Mouse (Mus musculus): ENCODE data around the gene Sgca. TPM values are rescaled to one million over a fixed set of nuclear protein-coding genes. Genes with fewer than 3 reads are reported as not detected.
"Not testable (repeated sequence)": the region's sequence is repeated elsewhere in the genome, so short reads cannot be mapped to it uniquely, and the experiment has no call there.

The Sgca gene
- polyA plus RNA-seq, 1 experiment from 2014 or later = 0.55 TPM

DNA sequence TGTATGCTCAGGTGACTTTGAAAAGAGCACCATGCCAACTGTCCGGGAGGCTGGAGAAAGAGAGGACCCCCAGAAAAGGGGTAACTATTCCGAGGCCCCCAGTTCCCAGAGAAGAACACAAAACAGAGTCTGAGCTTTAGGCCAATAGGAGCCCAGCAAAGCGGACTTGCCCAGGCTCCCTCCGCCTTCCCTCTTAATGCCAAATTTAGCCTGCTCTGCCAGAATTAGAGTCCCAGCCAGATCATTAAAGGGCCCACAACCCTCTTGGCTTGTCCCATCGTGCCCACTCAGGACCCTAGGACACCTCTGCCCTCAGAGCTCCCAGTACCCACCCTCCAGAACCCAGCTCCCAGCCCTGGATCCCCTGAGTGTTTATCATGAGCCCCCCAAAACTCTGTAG lies 3.2 kb downstream of the Sgca start:
- Histone ChIP-seq H3K9ac (replicated peaks; ENCODE audit: low read depth) (no peak overlapping the region), H3K27ac (ENCODE audit: low read length) (no peak overlapping the region), H3K4me2 (replicated peaks; ENCODE audit: low read depth, low read length) (no peak overlapping the region), H3K4me1 (ENCODE audit: insufficient read depth, low read depth, low read length) (no peaks in the 10 kb centered on the region), H3K9me3 (ENCODE audit: low read length) (no peaks in the 10 kb centered on the region), H3K4me3 (ENCODE audit: low read depth, low read length) (no peak overlapping the region), H3K27me3 (replicated peaks; ENCODE audit: insufficient read depth, low read length) (no peaks in the 10 kb centered on the region), H3K36me3 (ENCODE audit: insufficient read depth, low read length) (no peaks in the 10 kb centered on the region)
- WGBS = 61% methylated on average over 5 of the region's 5 CpGs
- TF ChIP-seq EP300 (IDR thresholded peaks at IDR 0.05) (no peak), CTCF (IDR thresholded peaks at IDR 0.05) (no peak)
- no peak for ATAC-seq
- no peak for DNase-seq (ENCODE audit: low spot score)

DNA sequence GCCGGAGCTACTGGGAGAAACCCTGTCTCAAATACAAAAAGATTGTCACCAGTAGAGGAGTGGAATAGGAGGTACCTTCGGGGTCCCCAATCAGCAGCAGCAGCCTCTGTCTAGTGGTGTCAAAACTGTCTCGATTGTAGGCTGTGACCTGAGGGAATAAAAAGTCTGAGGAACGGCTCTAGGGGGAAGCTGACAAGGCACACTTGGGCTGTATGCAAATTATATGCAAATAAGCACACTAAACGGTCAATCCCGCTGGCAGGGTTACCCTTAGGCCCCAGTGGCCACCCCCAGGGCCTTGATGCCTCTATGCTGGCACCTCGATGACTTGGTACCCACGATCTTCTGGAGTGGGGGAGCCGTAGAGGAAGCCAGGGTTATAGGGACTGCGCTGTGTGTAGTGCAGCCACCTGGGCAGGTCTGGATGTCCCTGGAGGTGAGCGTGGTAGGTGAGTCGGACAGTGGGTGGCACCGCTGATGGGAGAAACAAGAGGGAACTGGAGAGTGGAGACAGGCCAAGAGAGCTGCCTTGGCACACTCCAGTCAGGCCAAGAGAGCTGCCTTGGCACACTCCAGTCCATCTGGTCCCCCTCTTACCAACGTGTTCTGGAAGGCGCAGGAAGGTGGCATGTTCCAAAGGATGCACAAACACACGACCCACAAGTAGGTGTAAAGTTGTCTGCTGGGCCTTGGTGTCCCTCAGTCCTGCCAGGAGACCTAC lies 4.1 kb downstream of the Sgca start:
- ATAC-seq = no peak
- Histone ChIP-seq H3K36me3 (ENCODE audit: insufficient read depth, low read length) (no peaks in the 10 kb centered on the region), H3K9ac (replicated peaks; ENCODE audit: low read depth) (no peak overlapping the region), H3K9me3 (ENCODE audit: low read length) (no peaks in the 10 kb centered on the region), H3K4me3 (ENCODE audit: low read depth, low read length) (no peak overlapping the region), H3K4me2 (replicated peaks; ENCODE audit: low read depth, low read length) (no peak overlapping the region), H3K4me1 (ENCODE audit: insufficient read depth, low read depth, low read length) (no peaks in the 10 kb centered on the region), H3K27ac (ENCODE audit: low read length) (no peak overlapping the region), H3K27me3 (replicated peaks; ENCODE audit: insufficient read depth, low read length) (no peaks in the 10 kb centered on the region)
- DNase-seq (ENCODE audit: low spot score) = no peak
- no peak for TF ChIP-seq EP300 (IDR thresholded peaks at IDR 0.05)
- 62% methylated on average over 16 of the region's 16 CpGs for WGBS

DNA sequence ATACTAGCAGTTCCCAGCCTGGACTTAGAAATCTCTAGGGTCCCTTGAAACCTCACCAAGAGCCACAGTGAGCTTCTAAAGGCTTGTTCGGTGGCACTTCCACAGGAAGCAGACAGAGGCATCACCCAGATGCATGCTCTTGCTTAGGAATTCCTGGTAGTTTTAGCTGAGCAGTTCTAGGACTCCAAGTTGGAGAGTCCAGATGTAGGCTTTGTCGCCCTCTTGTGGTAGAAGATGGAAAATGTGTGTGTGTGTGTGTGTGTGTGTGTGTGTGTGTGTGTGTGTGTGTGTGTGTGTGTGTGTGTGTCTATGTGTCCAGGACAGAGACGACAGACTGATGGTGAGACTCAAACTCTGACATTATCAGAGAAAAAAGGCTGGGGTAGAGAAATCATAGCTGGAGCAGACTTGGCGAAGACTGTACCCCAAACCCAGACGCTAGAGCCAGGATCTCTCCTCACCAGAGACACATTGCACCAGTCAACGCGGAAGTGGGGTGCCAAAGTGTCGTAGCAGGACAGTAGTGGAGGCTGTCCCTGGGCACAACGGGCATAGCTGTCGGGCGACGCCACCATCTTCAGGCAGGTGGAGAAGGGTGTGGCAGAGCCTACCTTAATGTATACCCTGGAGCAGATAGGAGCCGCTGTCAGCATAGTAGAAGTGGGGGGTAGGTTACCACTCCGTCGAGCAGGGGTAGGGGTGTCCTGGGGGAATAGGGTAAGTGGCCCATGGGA lies 5.8 kb downstream of the Sgca start:
- no peaks in the 10 kb centered on the region for H3K36me3 ChIP-seq (ENCODE audit: insufficient read depth, low read length)
- H3K4me2 ChIP-seq (replicated peaks; ENCODE audit: low read depth, low read length) = no peak overlapping the region
- peak; percentile 75 for ATAC-seq
- peak; percentile 79 for DNase-seq (ENCODE audit: low spot score)
- H3K4me3 ChIP-seq (ENCODE audit: low read depth, low read length) = no peak overlapping the region
- no peaks in the 10 kb centered on the region for H3K27me3 ChIP-seq (replicated peaks; ENCODE audit: insufficient read depth, low read length)
- no peak overlapping the region for H3K27ac ChIP-seq (ENCODE audit: low read length)
- no peaks in the 10 kb centered on the region for H3K9me3 ChIP-seq (ENCODE audit: low read length)
- TF ChIP-seq CTCF (IDR thresholded peaks at IDR 0.05) (peak; percentile 94), EP300 (IDR thresholded peaks at IDR 0.05) (no peak)
- WGBS = 42% methylated on average over 14 of the region's 15 CpGs
- no peak overlapping the region for H3K9ac ChIP-seq (replicated peaks; ENCODE audit: low read depth)
- no peaks in the 10 kb centered on the region for H3K4me1 ChIP-seq (ENCODE audit: insufficient read depth, low read depth, low read length)

DNA sequence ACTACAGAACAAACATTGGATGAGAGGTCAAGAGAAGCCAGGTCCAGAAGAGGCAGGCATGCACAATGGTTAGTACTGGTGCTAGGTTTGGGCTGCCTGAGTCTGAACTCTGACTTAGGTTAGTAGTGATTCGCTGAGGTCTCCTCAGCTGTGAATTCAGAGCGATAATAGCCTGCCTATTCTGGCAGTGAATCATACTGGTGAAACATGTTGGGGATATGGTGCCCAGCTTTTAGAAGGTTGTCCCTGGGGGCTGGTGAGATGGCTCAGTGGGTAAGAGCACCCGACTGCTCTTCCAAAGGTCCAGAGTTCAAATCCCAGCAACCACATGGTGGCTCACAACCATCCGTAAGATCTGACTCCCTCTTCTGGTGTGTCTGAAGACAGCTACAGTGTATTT lies 6.4 kb downstream of the Sgca start:
- not testable (repeated sequence) for H3K36me3 ChIP-seq (ENCODE audit: insufficient read depth, low read length); H3K27ac ChIP-seq (ENCODE audit: low read length); DNase-seq (ENCODE audit: low spot score); ATAC-seq; H3K27me3 ChIP-seq (replicated peaks; ENCODE audit: insufficient read depth, low read length); H3K4me2 ChIP-seq (replicated peaks; ENCODE audit: low read depth, low read length); H3K9ac ChIP-seq (replicated peaks; ENCODE audit: low read depth); H3K9me3 ChIP-seq (ENCODE audit: low read length); H3K4me1 ChIP-seq (ENCODE audit: insufficient read depth, low read depth, low read length); H3K4me3 ChIP-seq (ENCODE audit: low read depth, low read length)
- 88% methylated on average over 4 of the region's 4 CpGs for WGBS

DNA sequence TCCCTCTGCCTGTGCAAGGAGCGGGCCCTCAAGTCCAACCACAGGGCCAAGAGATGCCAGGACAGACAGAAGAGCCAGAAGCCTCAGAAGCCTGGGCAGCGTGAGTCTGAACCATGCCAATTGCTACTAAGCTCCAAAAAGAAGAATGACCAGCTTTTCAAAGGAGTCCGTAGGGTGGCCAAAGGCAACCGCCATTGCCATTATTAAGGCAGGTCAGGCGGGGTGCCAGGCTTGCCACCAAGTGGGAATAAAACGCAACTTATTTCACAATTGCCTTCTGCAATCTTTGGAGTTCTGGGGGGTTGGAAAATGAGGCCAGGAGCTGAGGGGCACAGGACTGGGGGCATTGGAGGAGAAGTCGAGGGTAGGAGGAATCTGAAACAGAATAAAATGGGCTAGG lies 7.9 kb downstream of the Sgca start:
- no peaks in the 10 kb centered on the region for H3K27me3 ChIP-seq (replicated peaks; ENCODE audit: insufficient read depth, low read length)
- no peaks in the 10 kb centered on the region for H3K36me3 ChIP-seq (ENCODE audit: insufficient read depth, low read length)
- DNase-seq (ENCODE audit: low spot score) (no peak), ATAC-seq (no peak)
- H3K4me1 ChIP-seq (ENCODE audit: insufficient read depth, low read depth, low read length) = no peaks in the 10 kb centered on the region
- 72% methylated on average over 7 of the region's 7 CpGs for WGBS
- H3K9ac ChIP-seq (replicated peaks; ENCODE audit: low read depth) = no peak overlapping the region
- TF ChIP-seq EP300 (IDR thresholded peaks at IDR 0.05) (no peak), CTCF (IDR thresholded peaks at IDR 0.05) (no peak)
- no peak overlapping the region for H3K4me3 ChIP-seq (ENCODE audit: low read depth, low read length)
- H3K9me3 ChIP-seq (ENCODE audit: low read length) = no peaks in the 10 kb centered on the region
- no peak overlapping the region for H3K4me2 ChIP-seq (replicated peaks; ENCODE audit: low read depth, low read length)
- H3K27ac ChIP-seq (ENCODE audit: low read length) = no peak overlapping the region

DNA sequence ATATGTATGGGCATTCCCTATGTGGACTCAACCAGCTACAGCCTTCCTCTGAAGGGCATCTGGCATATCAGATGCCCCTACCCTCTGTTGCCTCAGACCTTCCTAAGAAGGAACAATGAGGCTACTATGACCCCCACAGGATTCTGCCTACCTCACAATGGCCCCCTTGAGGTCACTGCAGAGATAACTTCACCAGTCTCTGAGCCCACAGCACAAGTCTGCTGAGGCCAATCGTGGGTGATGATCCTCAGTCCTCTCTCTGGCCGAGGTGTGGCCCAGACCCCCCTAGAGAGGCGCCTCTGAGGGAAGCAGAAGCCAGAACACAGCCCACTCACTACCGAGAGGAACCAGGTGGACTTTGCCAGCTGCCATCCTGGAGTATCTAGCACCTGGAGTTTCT lies 8.7 kb downstream of the Sgca start, which contains the start of gene Hils1:
Gene Hils1 (plus strand): TSS at position 175 of the 400 bp plus-strand sequence.
- TF ChIP-seq EP300 (IDR thresholded peaks at IDR 0.05) = no peak
- peak; percentile 36 for TF ChIP-seq CTCF (IDR thresholded peaks at IDR 0.05)
- Histone ChIP-seq H3K4me1 (ENCODE audit: insufficient read depth, low read depth, low read length) (no peaks in the 10 kb centered on the region), H3K9ac (replicated peaks; ENCODE audit: low read depth) (no peak within 1 kb of the TSS), H3K36me3 (ENCODE audit: insufficient read depth, low read length) (no peaks in the 10 kb centered on the region), H3K27ac (ENCODE audit: low read length) (no peak within 1 kb of the TSS), H3K27me3 (replicated peaks; ENCODE audit: insufficient read depth, low read length) (no peaks in the 10 kb centered on the region), H3K9me3 (ENCODE audit: low read length) (no peaks in the 10 kb centered on the region), H3K4me3 (ENCODE audit: low read depth, low read length) (no peak within 1 kb of the TSS), H3K4me2 (replicated peaks; ENCODE audit: low read depth, low read length) (no peak within 1 kb of the TSS)
- DNase-seq (ENCODE audit: low spot score) (no peak), ATAC-seq (no peak)
- 44% methylated on average over 4 of the region's 4 CpGs for WGBS
